Mouse (Mus musculus) forebrain, postnatal 0 days (tissue): ENCODE results near the gene Cdkal1. TPM values are rescaled to one million over a fixed set of nuclear protein-coding genes. Genes with fewer than 3 reads are reported as not detected.

Experiments
- ATAC-seq: fragments of 200-750 bp; cut with Nextera tagmentation; 2 replicates; pipeline ENCODE4 v1.8.0; 2017; ENCODE audit warnings: mild to moderate bottlenecking, moderate library complexity
- DNase-seq: peaks from one replicate; pipeline ENCODE4 v3.0.0-alpha.2; 2015
- H3K27ac ChIP-seq: fragments of 300-500 bp; sonication (generic); 2 replicates; pipeline ENCODE4 v1.5.1; 2014; ENCODE audit warnings: low read depth, mild to moderate bottlenecking, antibody characterized with exemption, low read length, moderate library complexity, mixed read lengths
- H3K27me3 ChIP-seq: fragments of 300-500 bp; sonication (generic); 2 replicates; pipeline ENCODE4 v1.6.1; 2014; ENCODE audit warnings: mild to moderate bottlenecking, low read length, mixed read lengths; ENCODE audit not compliant: insufficient read depth
- H3K36me3 ChIP-seq: fragments of 300-500 bp; sonication (generic); 2 replicates; pipeline ENCODE4 v1.6.1; 2014; ENCODE audit warnings: mild to moderate bottlenecking, moderate library complexity; ENCODE audit not compliant: insufficient read depth
- H3K4me1 ChIP-seq: fragments of 300-500 bp; sonication (generic); 2 replicates; pipeline ENCODE4 v1.6.1; 2014; ENCODE audit warnings: antibody characterized with exemption; ENCODE audit not compliant: insufficient read depth
- H3K4me2 ChIP-seq: fragments of 300-500 bp; sonication (generic); 2 replicates; pipeline ENCODE4 v1.6.1; 2014; ENCODE audit warnings: low read depth, mild to moderate bottlenecking, moderate library complexity
- H3K4me3 ChIP-seq: fragments of 300-500 bp; sonication (generic); 2 replicates; pipeline ENCODE4 v1.5.1; 2014; ENCODE audit warnings: low read depth, low read length, mixed read lengths
- H3K9ac ChIP-seq: fragments of 300-500 bp; sonication (generic); 2 replicates; pipeline ENCODE4 v1.6.1; 2014; ENCODE audit warnings: mild to moderate bottlenecking
- H3K9me3 ChIP-seq: fragments of 300-500 bp; sonication (generic); 2 replicates; pipeline ENCODE4 v1.6.1; 2016; ENCODE audit warnings: low read length
- CTCF ChIP-seq: sonication (generic); IDR thresholded peaks from 2 replicates; pipeline ENCODE4 v1.5.1; 2016; ENCODE audit warnings: antibody characterized with exemption, control low read depth, low read depth
- WGBS: fragments of 180-500 bp; shearing (Covaris S2); extraction: QIAGEN DNeasy Blood & Tissue Kit; methylation state at CpG from one replicate; pipeline ENCODE4 v1.1.7; 2014; 5-methylcytosine and 5-hydroxymethylcytosine counted together
- polyA plus RNA-seq: library from polyadenylated mRNA; unstranded; fragments of >200 nt; fragmentation: Nextera tagmentation; extraction: Ambion mirVana; gene quantifications from 2 replicates; pipeline ENCODE4 v1.2.1, GENCODE M21; 2015
- total RNA-seq: library from RNA; depleted of rRNA; stranded (reverse); fragments of >200 nt; gene quantifications from 2 replicates; pipeline ENCODE4 v1.2.3, GENCODE M21; 2014

Cdkal1 gene
- total and polyA plus RNA-seq, 2 experiments from 2014 or later, result 16.7 to 18.3 TPM

DNA sequence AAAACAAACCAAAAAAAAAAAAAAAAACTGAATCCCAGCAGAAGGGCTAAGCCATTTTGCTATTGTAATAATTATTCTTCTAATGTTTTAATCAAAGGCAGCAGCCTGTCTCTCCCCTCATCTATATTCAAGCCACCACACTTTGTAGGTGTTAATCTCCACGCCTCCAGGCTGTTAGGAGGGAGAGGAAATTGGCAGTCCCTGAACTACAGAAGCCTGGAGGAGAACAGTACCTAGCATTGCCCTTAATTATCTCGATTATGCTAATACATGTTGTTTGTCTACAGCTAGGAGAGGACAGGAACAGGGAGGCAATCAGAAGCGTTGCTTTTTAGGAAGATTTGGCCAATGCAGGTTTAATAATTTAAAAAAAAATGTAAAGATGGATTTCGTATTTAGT, 659.8 kb downstream of the Cdkal1 start:
- Histone ChIP-seq H3K9ac (no peak overlapping the region), H3K27me3 (no peaks in the 10 kb centered on the region), H3K9me3 (no peaks in the 10 kb centered on the region), H3K4me1 (peaks cover 12% of the 10 kb centered on the region), H3K4me3 (no peak overlapping the region), H3K36me3 (no peaks in the 10 kb centered on the region), H3K27ac (peak overlapping the region; percentile 46; the same call in 1 of the 2 replicates), H3K4me2 (no peak overlapping the region)
- TF ChIP-seq CTCF, result no peak
- 18% methylated on average over 4 of the region's 4 CpGs for WGBS
- ATAC-seq (peak; percentile 72), DNase-seq (peak; percentile 52)

DNA sequence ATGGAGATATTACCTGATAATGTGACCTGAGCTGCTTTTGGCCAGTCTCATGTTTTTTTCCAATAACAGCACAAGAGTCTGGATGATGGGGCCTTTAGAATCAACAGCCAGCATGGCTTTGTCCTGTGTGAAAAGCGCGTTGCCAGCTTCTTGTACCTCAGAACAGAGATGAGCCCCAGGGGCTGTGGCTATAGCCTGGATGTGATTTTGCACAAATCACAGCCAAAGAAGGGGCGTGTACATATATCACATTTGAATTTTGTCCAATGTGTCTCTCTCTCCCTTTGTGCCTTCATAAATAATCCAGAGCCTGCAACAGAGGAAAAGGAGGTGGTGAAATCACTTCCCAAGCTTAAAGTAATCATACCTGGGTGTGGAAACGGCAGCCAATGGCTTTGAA, 660.5 kb downstream of the Cdkal1 start:
- DNase-seq, result peak; percentile 41
- H3K36me3 ChIP-seq, result no peaks in the 10 kb centered on the region
- no peak overlapping the region for H3K9ac ChIP-seq
- no peak overlapping the region for H3K4me3 ChIP-seq
- WGBS, result 28% methylated on average over 4 of the region's 4 CpGs
- H3K4me1 ChIP-seq, result peaks cover 12% of the 10 kb centered on the region
- peak overlapping the region; percentile 64 for H3K27ac ChIP-seq
- H3K27me3 ChIP-seq, result no peaks in the 10 kb centered on the region
- TF ChIP-seq CTCF, result no peak
- H3K4me2 ChIP-seq, result no peak overlapping the region
- no peaks in the 10 kb centered on the region for H3K9me3 ChIP-seq
- ATAC-seq, result no peak

DNA sequence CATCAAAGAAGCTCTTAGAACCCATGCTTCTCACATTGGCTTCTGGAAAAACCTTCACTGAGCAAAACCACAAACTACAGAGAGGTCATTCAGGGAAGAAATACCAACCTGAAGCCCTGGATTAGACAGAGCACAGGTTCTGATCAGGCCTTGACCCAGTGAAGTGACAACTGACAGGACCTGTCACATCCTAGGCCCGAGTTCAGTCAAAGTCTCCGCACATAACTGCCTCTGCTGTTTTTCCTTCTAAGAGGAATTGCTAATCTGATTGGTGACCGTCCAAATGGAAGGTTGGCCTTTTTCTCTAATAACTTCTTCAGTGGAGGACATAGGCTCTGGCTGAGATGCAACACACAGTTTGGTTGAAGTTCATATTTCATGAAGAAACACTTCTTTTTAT, 662.8 kb downstream of the Cdkal1 start:
- Histone ChIP-seq H3K4me1 (peaks cover 12% of the 10 kb centered on the region), H3K27ac (no peak overlapping the region), H3K4me2 (no peak overlapping the region), H3K9me3 (no peaks in the 10 kb centered on the region), H3K36me3 (no peaks in the 10 kb centered on the region), H3K27me3 (no peaks in the 10 kb centered on the region), H3K9ac (no peak overlapping the region), H3K4me3 (no peak overlapping the region)
- ATAC-seq (no peak), DNase-seq (no peak)
- WGBS, result 92% methylated on average over 3 of the region's 3 CpGs
- TF ChIP-seq CTCF, result no peak

DNA sequence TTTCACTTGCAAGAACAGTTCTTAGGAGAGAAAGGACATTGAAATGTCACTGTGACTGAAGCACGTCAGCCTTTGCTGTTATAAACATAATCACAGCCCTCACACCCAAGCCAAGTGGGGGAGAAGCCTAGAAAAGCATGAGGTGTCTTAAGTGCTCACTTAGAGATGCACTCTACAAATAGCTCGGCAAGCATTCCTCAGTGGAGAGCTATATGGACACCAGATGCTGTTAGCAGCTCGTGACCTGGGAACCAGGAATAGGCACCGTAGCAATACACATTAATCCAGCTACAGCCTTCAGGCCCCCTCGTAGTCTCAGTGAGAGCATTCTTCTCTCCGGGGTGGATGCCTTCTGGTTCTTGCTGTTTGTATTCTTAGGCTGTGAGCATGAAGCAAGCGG, 664.9 kb downstream of the Cdkal1 start:
- no peak for DNase-seq
- Histone ChIP-seq H3K4me2 (no peak overlapping the region), H3K36me3 (no peaks in the 10 kb centered on the region), H3K27me3 (no peaks in the 10 kb centered on the region), H3K4me3 (no peak overlapping the region), H3K27ac (no peak overlapping the region), H3K9ac (no peak overlapping the region), H3K4me1 (peaks cover 6% of the 10 kb centered on the region), H3K9me3 (no peaks in the 10 kb centered on the region)
- WGBS, result 84% methylated on average over 7 of the region's 7 CpGs
- TF ChIP-seq CTCF, result no peak
- no peak for ATAC-seq

DNA sequence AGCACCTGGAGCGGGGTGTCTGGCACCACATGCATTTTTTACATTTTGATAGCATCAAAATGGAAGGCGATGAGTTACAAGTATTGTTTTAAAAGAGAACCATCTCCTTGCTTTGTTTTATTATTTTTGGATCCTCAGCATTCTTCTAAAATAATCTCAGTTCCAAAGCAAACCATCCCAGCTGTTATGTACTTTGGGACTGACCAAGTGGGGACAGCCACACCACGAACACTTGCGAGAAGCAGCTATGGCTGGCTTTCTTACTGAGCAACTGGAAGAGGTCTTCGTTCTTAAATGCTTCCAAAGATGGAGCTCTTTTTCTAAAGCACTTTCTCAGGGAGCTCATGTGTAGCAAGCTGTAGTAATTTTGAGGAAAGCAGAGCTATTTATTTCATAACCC, 668.7 kb downstream of the Cdkal1 start:
- no peaks in the 10 kb centered on the region for H3K36me3 ChIP-seq
- WGBS, result 95% methylated on average over 5 of the region's 5 CpGs
- no peak overlapping the region for H3K27ac ChIP-seq

DNA sequence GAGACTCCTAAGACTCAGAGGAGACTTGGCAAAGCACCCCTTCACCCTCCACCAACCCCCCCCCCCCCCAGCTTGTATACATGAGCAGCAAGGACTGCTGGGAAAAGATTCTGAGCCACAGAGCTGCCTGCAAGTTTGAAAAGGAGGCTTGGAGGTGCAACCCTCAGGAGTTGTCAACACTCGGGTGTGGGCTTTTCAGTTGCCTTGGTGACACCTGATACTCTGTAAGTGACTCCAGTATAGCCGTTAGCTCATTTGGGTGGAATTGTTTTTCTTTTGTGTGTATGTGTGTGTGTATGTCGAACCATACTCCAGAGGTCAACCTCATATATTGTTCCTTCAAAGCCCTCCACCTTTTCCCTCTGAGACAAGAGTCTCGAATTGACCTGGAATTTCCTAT, 669.9 kb downstream of the Cdkal1 start:
- Histone ChIP-seq H3K27ac (no peak overlapping the region), H3K4me1 (no peaks in the 10 kb centered on the region), H3K9me3 (no peaks in the 10 kb centered on the region), H3K4me3 (no peak overlapping the region), H3K4me2 (no peak overlapping the region), H3K27me3 (no peaks in the 10 kb centered on the region), H3K36me3 (no peaks in the 10 kb centered on the region), H3K9ac (no peak overlapping the region)
- WGBS, result 64% methylated on average over 4 of the region's 4 CpGs
- TF ChIP-seq CTCF, result no peak
- DNase-seq, result no peak
- no peak for ATAC-seq

More for the DNA sequence above, 668.7 kb downstream of the Cdkal1 start:
- ATAC-seq, result no peak
- Histone ChIP-seq H3K4me2 (no peak overlapping the region), H3K9ac (no peak overlapping the region), H3K9me3 (no peaks in the 10 kb centered on the region), H3K27me3 (no peaks in the 10 kb centered on the region), H3K4me3 (no peak overlapping the region), H3K4me1 (no peaks in the 10 kb centered on the region)
- no peak for TF ChIP-seq CTCF
- no peak for DNase-seq

DNA sequence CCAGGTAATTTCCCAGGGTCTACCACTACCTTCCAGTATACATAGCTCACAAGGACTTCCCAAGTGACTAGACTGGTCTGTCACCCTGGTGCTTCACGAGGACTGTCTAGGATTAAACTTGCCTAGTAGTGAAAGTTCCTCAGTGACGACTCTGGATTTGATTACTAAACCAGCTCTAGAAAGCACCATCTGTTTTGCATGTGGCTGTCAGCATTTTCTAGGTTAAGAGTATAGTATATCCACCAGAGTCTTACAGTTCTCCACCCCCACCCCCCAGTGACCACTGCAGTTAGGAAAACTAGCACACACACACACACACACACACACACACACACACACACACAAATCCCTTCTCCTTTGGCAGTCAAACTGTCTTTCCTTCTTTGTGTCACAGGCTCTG, 670.9 kb downstream of the Cdkal1 start:
- Histone ChIP-seq H3K36me3 (no peaks in the 10 kb centered on the region), H3K9ac (no peak overlapping the region), H3K4me1 (no peaks in the 10 kb centered on the region), H3K27ac (no peak overlapping the region), H3K27me3 (no peaks in the 10 kb centered on the region), H3K4me2 (no peak overlapping the region), H3K4me3 (no peak overlapping the region), H3K9me3 (no peaks in the 10 kb centered on the region)
- TF ChIP-seq CTCF, result no peak
- WGBS, result 73% methylated on average over 2 of the region's 2 CpGs
- DNase-seq, result no peak
- no peak for ATAC-seq

DNA sequence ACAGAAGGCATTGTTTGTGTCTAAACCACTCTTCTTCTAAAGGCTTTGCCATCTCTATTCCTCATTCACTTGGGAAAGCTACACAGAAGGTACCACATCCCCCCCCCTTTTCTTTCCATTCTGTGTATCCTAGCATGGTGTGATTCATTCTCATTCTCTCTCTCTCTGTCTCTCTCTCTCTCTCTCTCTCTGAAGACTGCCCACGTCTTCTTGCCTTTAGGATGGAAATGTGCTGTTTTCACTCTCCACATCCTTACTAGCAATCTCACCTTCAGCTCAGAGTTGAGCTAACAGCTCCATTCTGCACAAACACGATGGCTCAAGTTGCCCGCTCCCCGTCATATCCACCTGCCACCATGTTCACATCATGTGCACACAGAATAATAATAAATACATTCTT, 675.6 kb downstream of the Cdkal1 start:
- 91% methylated on average over 4 of the region's 4 CpGs for WGBS
- H3K4me1 ChIP-seq, result no peaks in the 10 kb centered on the region
- no peaks in the 10 kb centered on the region for H3K9me3 ChIP-seq
- DNase-seq (no peak), ATAC-seq (no peak)
- H3K27ac ChIP-seq, result no peak overlapping the region
- H3K4me3 ChIP-seq, result no peak overlapping the region
- no peaks in the 10 kb centered on the region for H3K36me3 ChIP-seq
- no peaks in the 10 kb centered on the region for H3K27me3 ChIP-seq
- no peak overlapping the region for H3K4me2 ChIP-seq
- no peak for TF ChIP-seq CTCF
- no peak overlapping the region for H3K9ac ChIP-seq
